Mouse (Mus musculus) kidney, postnatal 4 days (tissue): ENCODE data around the gene Smtn.

ENCODE experiments used
- DNase-seq, 2 experiments: peaks; one replicate each; pipeline ENCODE4 v3.0.0; 2021; ENCODE audit warnings: mixed read lengths in 2 of 2

The Smtn gene

GRCm38 (mm10) chr11:3526207-3526606, 14.2 kb downstream of the Smtn start:
- DNase-seq = no peak

- DNase-seq = no peak
Observed at GRCm38 (mm10) chr11:3525560-3525959, 14.9 kb downstream of the Smtn start.

- no peak for DNase-seq
Observed at GRCm38 (mm10) chr11:3523840-3524582, 16.4 kb downstream of the Smtn start.

- DNase-seq = no peak
Observed at GRCm38 (mm10) chr11:3522285-3523000, 18.0 kb downstream of the Smtn start.

GRCm38 (mm10) chr11:3521339-3522224, 18.8 kb downstream of the Smtn start:
- DNase-seq = no peak

- DNase-seq = no peak
Observed at GRCm38 (mm10) chr11:3520919-3521318, 19.5 kb downstream of the Smtn start.

GRCm38 (mm10) chr11:3519756-3520398, 20.5 kb downstream of the Smtn start:
- no peak for DNase-seq

GRCm38 (mm10) chr11:3519051-3519726, 21.2 kb downstream of the Smtn start:
- no peak for DNase-seq

GRCm38 (mm10) chr11:3517846-3518732, 22.3 kb downstream of the Smtn start:
- DNase-seq = no peak

- DNase-seq = peak; percentile 73 to 79
Observed at GRCm38 (mm10) chr11:3516859-3517845, 23.3 kb downstream of the Smtn start.

- no peak for DNase-seq
Observed at GRCm38 (mm10) chr11:3516121-3516520, 24.3 kb downstream of the Smtn start.

- no peak for DNase-seq
Observed at GRCm38 (mm10) chr11:3515637-3516036, 24.8 kb downstream of the Smtn start.

- no peak for DNase-seq
Observed at GRCm38 (mm10) chr11:3515216-3515615, 25.2 kb downstream of the Smtn start.

- DNase-seq = peak; percentile 93 to 94
Observed at GRCm38 (mm10) chr11:3514529-3515054, 25.8 kb downstream of the Smtn start, which contains the start of gene Selenom. Gene Selenom (plus strand): TSS chr11:3514684.

- DNase-seq = no peak
Observed at GRCm38 (mm10) chr11:3513291-3513690, 27.1 kb downstream of the Smtn start.

- DNase-seq = no peak
Observed at GRCm38 (mm10) chr11:3510321-3510720, 30.1 kb downstream of the Smtn start.

- no peak for DNase-seq
Observed at GRCm38 (mm10) chr11:3509181-3510085, 31.0 kb downstream of the Smtn start.

GRCm38 (mm10) chr11:3508226-3508625, 32.2 kb downstream of the Smtn start:
- DNase-seq = no peak
